Mouse (Mus musculus): Measurements from ENCODE around the gene Gm9970.

Gm9970 gene

DNA sequence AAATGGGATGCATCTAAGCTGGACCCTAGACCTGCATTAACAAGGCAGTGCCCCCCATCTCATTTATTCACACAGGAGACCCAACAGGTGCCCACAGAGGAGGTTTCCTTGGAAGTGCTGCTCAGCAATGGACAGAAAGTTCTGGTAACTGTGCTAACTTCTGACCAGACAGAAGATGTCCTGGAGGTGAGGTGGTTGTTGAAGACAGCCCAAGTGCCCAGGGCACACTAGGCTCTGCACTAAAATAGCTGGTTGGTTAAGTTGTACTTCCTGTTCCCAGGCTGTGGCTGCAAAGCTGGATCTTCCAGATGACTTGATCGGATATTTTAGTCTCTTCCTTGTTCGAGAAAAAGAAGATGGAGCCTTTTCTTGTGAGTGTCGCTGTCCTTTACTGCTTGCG, 45.4 kb downstream of the Gm9970 start:
- no peak for DNase-seq (ENCODE audit: low read depth, low spot score)

DNA sequence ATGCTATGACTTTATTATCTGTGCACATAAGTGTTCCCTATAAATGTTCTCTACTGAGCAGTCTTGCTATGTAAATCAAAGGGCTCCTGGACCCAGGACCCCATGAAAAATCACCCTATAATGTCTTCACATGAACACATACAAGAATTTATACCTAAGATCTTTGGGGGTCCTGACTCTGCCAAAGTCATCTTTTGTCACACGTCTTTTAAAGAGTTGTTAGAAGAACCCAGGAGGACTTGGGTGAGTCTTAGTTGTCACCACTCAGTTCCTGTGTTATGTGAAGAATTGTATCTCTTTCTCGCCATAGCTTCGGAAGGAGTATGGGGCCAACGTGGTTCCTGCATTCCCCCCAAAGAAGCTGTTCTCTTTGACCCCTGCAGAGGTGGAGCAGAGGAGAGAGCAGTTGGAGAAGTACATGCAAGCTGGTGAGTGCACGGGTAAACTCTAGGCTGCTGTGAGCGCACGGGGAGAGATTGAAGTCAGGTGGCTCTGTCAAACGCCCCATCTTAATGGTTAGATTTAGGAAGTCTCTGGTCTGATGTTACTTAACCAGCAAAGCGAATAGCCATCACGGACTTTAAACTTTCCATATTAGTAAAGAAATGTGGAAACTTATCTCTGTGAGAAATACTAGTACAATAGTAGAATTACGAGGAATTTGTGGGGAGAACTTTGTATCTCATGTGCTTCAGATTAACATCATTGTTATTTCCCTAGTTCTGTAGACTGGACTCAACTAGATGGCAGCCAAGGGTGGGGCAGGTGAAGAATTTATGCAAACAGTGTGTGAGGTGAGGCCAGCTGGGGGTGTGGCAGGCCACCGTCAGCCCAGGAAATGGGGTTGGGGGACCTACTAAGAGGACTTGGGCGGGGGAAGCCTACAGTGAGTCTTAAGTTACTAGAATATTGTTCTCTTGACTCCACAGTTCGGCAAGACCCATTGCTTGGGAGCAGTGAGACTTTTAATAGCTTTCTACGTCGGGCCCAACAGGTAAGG, 46.2 kb downstream of the Gm9970 start:
- no peak for DNase-seq (ENCODE audit: low read depth, low spot score)

DNA sequence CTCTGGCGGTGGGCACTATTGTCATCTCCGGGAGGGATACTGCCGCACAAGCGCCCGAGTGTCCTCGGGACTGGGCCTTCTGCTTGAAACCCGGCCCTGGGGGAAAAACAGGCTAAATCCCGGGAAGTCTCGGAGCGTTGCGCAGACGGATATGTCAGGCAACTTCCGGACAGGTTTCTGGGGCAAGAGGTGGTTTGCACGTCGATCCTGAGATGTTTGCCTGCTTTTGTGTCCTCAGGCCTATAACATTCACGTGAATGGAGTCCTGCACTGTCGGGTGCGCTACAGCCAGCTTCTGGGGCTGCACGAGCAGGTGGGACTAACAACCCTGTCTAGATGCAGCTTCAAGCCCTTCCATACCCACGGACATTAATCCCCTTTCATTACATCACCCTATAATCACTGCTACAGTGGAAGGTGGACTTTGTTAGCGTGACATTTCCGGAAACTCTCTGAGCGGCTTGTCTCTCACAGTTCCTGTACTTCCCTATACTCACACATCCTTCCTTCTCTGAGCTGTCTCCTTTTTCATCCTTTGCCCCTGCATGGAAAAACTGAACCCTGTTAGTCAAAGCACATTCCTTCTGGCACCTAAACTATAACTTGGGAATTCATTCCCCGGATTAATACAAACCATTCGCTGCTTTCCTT, 47.3 kb downstream of the Gm9970 start:
- DNase-seq (ENCODE audit: low read depth, low spot score): peak; percentile 21

DNA sequence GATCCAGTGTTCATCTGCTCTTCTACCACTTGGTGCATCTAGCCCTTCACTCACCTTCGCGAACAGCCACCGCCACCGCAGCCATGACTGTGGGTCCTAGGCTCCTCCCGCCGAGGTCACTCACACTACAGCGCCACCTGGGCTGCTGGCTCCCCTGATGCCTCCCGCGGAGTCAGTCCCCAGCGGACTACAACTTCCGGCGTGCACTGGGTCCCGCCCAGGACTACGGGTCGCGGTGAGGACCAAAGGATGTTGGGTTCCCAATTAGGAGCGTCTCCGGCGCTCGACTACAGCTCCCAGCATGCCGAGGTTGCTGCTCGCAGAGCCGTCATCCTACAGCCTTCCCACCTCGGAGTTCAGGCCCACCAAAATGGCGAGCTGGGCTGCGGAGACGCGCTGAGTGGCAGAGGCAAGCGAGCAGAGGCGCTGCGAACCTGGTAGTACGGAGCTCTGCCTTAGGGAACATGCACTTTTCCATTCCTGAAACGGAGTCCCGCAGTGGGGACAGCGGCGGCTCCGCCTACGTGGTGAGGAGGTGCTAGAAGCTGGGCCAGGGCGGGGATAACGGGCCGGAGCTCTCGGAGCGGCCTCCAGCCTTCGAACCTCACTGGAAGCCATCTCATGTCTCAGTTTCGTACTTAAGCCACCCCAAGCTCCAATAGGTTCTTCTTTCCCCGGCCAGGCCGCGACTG, 47.9 kb downstream of the Gm9970 start, which contains the start of the genes Snx17 and Eif2b4:
Gene Snx17, plus strand, starts transcription at position 289 of the 692 bp plus-strand sequence.
Gene Eif2b4, minus strand, starts transcription at position 492 of the 692 bp plus-strand sequence.
- peak; percentile 99 for DNase-seq (ENCODE audit: low read depth, low spot score)

DNA sequence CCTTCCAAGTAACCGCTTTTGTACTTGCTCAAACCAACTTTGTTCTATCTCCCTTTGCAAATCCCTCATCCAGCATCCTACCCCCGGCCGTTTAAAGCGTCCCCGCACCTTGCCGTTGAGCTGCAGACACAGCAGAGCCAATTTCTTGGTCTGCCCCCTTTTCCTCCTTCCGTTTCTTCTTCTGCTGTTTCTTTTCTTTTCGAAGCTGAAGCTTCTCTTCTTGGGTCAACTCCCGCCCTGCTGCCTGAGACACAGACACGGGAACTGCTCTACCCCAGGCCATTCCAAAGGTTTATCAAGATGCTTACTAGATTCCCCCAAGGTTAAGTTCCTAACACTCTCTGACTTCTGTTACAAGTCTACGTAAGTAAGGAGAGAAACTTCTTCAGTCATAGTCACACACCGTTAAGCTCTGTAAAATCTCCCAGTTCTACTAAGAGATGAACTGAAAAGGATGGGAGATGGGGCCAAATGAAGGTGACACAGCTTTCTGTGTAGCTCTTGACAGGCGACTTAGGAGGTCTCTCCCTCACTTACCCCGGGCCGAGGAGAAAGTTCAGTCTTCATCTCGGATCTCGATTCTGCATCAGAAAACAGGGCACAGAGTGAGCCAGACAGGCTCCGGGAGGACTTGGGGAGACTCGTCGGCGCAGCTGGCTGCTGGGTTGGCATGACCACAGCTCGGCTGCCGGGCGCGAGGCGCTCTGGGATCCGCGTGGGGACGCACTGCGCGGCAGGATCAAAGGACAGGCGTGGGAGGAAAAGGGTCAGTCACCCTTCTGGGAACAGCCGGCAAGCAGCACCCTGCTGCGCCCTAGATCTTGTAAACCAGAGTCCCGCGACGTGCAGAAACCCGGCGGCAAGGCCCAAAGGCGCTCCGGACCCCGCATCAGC, 48.7 kb downstream of the Gm9970 start:
- DNase-seq (ENCODE audit: low read depth, low spot score): no peak
